Mouse (Mus musculus) heart, postnatal 36 days (tissue): ENCODE results near the gene Epb41l3. TPM values are rescaled to one million over a fixed set of nuclear protein-coding genes. Genes with fewer than 3 reads are reported as not detected.

Experiments
- DNase-seq, 2 experiments: peaks; one replicate each; pipeline ENCODE4 v3.0.0; 2021 to 2022
- intact Hi-C: fragments of 180-260 bp; cut with DNase I; formaldehyde crosslinking; loops from one replicate; pipeline ENCODE4 v1.15.1; 2025
- total RNA-seq, 2 experiments: library from RNA; stranded (reverse); gene quantifications; 2 replicates each; pipeline ENCODE4 v1.2.3; 2021

Gene Epb41l3
- total RNA-seq: 10 to 100 TPM; 13.2 to 15.6 TPM

DNA sequence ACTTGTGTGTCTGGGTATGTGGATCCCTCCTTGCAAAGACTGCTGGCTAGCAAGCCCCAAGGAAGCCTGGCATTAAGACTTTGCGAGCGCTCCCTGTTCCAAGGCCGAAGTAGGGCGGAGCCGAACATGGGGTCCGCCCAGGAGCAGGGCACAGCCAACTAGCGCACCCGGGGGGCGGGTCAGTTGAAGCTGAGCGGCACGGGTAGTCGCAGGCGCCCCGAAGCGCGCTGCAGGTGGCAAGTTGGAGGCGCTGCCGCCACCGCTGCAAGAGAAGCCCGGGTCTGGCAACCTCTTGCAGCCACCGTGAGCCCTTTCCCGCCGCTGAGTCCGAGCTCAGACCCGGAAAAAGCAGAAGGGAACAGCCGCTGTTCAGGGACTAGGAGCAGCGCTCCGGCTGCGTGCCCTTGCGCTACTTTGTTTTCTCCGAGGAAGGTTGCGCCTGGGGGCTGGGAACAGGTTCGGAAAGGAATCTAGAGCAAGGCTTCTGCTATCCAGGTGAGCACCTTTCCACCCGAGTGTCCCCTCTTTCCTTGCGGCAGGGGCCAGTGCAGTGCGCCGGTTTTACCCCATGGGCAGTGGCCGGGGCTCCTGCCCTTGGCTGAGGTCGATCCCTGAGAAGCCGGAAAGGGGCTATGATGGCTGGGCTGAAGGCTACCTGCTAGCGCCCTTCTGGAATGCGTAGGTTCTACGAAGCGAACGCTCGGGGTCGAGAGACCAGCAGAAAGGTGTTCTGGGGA lies at the start of gene Epb41l3:
Gene Epb41l3, plus strand, starts transcription at position 183 of the 737 bp plus-strand sequence.
- peak; percentile 59 to 62 for DNase-seq
- intact Hi-C loops: no loop called here

DNA sequence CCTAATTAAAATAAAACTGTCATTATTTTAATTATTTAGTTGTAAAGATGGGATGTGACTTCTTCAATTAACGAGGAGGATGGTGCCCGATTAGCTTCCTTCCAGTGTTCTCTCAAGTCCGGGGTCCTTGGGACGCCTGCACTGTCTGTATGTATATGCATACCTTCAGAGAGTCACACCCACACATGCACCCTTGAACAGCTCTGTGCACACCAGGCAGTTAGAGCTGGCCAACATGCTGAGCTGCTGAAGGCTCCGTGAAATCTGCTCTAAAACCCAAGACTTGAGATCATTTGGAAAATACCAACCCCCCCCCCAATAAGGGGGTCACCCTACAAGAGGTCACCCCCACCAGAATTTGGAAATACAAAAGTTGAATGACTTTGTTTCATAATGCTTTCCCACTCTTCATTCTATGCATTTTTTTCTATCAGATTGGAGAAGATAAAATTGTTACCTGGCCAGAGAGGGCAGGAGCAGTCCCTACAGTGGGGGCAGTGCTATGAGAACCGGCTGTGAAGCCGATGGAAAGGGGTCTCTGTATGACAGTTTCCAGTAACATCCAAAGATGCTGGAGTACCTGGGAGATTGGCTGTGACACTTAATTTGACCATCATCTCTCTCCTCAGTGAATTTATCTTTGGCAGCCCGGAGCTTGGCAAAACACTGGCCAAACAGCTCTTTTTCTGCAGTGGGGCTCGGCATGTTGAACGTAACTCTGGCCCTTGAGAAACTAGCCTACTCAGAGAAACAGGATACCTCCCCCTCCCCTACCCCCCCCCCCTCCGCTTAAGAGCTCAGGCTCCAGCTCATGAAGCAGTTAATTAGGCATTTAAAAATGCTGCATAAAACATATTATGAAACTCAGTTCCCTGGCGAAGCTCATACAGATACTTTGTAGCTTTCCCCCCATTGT lies 36.5 kb upstream of the Epb41l3 start:
- intact Hi-C loops: no loop called here
- DNase-seq: no peak

DNA sequence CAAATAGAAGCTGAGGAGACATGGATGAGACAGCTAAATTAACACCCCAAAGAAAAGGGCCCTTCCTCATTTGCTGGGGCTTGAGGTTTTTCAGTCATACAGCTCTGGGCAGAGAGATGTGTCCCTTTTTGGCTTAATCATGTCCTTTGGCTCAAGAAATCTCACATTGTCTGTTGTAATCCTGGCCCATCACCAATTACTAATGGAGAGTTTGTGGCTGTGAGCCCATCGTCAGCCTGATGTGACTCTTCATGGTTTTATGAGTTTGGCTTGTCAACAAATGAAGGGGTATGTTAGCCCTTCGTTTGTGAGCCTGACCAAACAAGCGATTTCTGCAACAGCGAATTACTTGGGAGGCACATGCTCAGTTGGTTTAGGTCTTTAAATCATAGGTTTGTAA lies 34.0 kb upstream of the Epb41l3 start:
- intact Hi-C loops: no loop called here
- peak in 1 of 2 experiments; percentile 1 for DNase-seq

DNA sequence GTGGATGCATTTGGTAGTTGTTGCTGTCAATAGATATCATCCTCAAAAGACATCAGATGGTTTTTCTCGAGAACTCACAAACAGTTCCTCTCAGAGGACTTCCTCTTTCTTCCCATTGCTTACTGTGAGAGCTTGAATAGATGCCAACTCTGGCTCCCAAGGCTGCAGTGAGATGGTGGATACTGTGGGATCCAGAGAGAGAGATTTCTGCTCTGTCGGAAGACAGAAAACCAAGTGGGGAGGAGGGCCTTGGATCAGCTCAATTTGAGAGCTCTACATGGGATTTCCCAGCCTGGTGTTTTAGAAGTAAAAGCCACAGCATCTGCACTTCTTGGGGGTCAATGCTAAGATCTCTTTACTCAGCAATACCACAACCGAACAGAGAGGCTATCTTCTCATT lies 26.7 kb upstream of the Epb41l3 start:
- intact Hi-C loops: no loop called here
- no peak for DNase-seq

DNA sequence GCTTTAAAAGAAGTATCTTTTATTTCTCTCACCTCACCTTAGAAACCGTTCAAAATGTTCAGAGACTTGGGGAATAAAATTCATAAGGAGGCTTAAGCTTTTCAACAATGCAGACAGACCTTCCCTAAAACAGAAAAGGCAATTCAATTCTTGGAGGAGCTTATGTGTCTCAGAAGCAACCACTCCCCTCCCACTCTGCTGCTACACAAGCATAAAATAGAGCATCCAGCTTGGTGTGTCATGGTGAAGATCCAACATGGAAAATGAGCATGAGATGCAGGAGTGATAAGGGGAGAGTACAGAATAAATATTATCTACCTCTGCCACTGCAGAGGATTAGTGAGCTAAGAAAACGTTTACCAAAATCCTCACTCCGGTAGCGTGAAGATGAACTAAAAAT lies 21.5 kb upstream of the Epb41l3 start:
- intact Hi-C loops: no loop called here

DNA sequence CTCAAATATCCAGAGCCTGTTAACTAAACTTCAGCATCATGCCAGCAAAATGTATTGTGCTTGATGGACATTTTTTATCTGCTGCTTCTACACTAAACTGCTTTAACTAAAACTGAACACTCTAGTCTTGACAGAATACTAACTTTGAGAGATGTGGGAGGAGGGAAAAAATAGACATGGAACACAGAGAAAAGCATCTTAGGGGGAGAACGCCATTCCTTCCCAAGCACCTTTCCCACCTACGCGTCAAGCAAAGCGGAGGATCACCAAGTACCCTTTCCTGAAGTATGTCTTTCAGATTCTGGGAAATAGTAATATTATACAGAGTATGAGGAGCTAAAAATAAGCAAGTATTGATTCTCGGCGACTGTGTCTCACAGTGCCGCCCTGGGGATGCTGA lies 15.7 kb upstream of the Epb41l3 start:
- no peak for DNase-seq
- intact Hi-C loops: no loop called here

More for the DNA sequence above, 21.5 kb upstream of the Epb41l3 start:
- DNase-seq: no peak

DNA sequence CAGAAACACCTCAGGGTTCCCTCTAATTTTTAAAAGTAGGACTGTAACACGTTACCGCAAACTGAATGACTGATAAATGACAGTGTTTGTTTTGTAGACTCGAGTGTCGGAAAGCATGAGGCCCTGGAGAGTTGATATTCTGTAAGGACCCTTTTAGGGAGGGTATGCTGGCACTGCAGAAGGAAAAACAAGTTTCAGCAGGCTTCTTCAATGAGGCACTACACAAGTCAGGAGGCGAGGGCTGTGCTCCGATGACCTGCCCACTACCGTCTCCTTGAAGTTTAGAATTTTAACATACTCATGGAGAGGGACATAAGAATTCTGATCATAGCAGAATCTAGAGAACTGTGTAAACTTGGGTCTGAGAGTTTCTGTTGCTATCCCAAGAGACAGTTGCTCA lies 15.1 kb upstream of the Epb41l3 start:
- intact Hi-C loops: no loop called here
- no peak for DNase-seq

DNA sequence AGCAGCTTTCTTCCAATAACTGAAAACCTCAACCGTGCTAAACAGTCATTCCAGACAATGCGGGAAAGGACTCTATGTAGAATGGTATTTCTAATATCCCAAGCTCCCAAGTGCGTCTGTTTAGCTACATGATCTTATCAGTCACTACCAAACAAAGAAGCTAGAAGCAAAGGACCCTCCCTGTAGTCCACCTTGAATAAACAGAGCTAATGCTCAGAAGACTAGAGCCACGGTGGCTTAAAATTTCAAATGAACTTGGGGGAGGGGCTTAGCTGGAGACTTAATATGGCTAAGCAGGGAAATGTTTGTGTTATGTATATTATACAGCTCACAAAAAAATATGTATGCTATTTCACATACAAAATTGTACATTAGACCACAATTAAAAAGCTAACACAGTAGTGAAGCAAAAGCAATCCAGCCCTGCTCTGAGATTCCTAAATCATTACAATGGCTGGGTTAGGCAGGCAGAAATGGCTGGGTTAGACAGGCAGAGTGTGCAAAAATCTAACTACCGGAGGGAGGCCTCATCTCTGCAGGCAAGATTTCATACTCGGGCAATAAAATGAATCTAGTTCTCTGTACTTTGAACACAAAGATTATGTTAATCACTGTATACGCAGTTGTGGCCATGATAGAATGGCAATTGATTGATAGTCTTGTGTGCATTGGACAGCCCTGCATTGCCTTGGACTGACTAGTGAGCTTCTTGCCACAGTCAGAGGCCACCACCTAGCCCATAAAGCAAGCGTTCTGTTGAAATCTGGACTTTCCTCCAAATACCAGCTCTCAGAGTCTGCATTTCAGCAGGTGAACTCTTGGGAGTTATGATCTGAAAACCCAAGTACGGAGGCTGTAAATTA lies 13.4 kb upstream of the Epb41l3 start:
- intact Hi-C loops: no loop called here
- no peak for DNase-seq

DNA sequence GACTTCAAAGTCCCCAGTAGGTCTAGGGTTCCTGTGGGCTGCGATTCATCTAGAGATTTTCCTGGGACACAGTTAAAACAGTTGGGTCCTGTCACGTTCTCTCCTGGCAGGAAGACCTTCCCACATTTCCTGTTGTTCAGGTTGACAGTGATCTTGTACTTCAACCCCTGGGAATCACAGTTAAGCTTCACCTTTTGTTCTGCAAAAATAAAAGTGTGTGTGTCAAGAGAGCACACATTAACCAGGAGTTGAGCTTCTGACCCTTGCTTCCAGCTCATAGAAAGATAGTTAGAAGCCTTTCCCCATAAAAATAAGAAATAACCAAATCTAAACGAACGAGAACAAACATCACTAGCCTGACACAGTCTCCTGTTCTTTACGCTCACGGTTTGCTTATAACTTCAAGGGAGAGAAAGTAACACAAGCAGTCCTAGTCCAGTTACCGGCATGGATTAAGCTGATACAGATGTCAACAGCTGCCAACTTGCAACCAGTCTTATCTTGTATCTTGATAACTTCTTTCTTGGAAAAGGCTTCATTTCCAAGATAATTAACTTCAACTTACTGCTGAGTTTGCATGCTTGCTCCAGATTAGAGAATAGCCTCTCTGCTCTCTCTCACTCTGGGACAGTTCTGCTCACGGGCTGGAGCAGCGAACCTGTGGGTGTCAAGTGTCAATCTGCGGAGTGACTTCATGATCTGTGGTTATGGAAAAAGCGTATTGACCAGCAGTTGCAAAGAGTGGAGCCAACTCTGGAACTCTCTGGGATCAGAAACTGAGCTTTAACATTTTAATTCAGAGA lies 7.3 kb upstream of the Epb41l3 start:
- intact Hi-C loops: no loop called here
- no peak for DNase-seq

DNA sequence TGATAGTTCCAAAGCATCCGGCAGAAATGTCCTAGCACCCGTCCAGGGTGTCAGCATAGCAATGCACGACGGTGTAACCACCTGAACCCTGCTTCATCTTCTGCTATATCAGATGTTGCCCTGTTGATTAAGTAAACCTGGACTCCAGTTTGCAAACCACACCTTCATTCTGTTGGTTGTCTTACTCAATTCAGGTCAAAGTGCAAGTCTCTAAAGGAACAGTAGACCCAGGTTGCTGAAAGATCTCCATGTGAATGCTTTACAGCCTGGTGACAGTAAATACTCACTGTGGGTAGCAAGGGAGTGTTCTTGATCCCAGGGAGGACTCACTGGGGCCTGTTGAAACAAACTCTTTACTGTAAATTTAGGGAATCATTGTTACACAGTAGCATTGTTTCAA lies 1.4 kb upstream of the Epb41l3 start:
- intact Hi-C loops: no loop called here
- no peak for DNase-seq

DNA sequence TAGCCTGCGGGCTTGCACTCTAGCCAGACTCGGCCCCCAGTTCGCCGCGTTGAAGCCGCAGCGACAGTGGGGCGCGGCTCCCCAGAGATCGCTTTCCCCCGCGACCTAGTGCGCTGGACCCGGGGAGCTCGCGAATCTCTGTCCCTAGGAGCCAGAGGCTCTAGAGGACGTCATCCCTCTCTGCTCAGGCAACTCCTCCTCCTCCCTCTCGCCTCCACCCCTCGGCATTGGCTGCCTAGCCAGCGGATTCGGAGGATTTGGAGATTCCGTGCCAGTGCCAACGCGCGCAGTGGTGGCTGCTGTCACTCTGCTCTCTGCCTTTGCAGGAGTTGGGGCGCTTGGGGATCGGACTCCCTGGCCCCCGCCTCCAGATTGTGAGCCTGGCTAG lies 749 bp downstream of the Epb41l3 start:
- intact Hi-C loops: no loop called here
- peak; percentile 22 to 24 for DNase-seq

DNA sequence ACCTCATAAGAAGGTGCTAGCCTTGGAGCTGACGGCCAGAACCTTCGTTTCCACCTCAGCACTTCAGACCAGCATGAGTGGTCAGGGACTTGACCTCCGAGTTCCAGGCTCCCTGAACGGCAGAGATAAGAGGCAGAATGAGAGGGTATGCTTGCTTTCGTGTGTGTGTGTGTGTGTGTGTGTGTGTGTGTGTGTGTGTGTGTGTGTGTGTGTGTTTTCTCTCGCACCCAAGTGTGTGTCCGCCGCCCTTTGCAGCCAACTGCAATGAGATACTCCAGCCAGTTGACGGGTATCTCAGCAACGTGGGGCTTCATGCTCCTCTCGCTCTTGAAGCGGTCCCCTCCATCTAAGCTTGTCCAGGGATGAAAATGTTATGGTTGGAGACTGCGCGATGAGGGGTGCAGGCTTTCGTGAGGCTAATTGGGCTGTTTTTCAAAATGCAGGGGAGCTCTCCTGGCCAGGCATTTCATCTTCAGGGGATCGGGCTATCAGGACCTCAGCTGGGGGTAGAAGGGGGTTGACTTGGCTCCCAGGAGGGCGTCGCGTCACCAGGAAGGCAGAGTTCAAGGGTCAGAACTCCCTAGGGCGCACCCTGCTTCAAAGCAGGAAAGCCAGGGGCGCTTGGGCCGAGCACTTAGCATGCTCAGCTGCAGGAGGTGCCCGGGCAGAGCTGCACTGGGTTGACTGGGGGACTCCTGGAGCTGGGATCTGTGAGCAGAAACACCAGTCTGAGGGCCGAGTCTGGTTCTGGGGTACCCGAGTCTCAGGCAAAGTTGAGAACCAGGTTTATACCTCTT lies 1.5 kb downstream of the Epb41l3 start:
- intact Hi-C loops: no loop called here

DNA sequence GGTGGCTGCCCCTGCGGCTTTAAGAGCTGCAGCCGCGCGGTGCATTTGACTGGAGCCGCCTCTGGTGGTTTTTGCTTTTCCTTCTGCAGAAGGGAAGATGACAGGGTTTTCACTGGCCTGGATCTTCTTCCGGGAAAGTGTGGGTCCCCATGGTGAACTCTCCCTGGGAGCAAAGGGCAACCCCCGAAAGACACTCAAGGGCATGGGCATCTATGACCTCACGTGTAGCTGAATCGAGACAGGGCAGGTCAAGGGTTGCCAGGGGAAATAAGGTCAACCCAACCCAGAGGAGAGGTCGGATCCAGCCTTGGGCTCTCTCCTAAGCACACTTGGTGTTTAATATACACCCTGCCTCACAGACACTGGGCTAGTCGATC lies 2.0 kb downstream of the Epb41l3 start:
- DNase-seq: no peak
- intact Hi-C loops: no loop called here

More for the DNA sequence above, 1.5 kb downstream of the Epb41l3 start:
- no peak for DNase-seq

DNA sequence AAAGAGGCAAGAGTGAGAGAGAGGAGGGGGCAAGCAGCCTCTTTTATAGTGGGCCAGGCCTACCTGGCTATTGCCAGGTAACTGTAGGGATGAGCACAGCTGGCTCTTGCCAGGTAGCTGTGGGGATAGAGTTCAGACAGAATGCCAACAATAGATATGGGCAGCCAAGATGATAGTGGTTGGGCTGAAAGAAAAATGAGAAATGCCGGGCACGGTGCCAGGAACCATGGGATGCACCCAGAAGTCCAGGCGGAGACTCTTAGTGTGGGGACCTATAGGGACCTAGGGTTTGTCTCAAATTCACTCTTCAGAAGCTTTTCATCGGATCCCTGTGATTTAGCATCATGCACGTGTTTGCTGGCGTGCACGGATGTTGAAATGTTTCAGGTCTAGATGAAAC lies 6.8 kb downstream of the Epb41l3 start:
- DNase-seq: no peak
- intact Hi-C loops: no loop called here

DNA sequence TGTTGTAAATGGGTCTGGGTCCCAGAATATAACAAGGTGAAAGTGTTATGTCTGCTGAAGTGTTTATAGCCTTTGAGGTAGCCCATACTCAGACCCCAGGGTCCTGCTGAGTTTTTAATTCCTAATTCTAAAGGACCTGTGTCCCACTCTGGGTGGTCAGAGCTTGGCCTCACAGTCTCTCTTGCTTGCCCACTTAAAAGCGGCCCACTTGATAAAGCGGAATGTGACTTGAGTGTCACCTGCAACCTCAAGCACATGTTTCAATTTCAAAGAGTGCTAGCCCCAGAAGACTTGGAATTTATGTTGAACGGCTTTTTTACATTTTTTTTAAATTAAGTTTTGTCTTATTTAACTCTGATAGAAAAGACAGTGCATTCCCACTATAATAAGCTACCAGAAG lies 16.1 kb downstream of the Epb41l3 start:
- intact Hi-C loops: no loop called here
- DNase-seq: no peak

DNA sequence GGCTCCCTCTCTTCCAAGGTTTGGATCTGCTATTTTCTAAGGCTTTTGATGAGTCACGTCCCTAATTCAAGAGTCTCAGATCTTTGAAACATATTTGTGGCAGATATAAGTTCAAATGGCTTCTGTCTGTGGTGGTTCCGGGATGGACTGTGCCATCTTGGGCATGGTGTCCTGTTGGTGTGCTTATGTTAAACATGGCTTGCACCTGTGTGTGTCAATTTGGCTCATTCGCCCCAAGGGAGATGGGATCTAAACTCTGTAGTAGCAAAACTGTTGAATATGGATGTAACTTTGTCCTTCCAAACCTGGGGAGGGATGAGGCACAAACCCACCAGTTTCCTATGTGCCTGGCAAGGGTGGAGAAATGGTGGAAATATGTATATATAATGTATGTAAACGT lies 21.6 kb downstream of the Epb41l3 start:
- DNase-seq: no peak
- intact Hi-C loops: no loop called here

DNA sequence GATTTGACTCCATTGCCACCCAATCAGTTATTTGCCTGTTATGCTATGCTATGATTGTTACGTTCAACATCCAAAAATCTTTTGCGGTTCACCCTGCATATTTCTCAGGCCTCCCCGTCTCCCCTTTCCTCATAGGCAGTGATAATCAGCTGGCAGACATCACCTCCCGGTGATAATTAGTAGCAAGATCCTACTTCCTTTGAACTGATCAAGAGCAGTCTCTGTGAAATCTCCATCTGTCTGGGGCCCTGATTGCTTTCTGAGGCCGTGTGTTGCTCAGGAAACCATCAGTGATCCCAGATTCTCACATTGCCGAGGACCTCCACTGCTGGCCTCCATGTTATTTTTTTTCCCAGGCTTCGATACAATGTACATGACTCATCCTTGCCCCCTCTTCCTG lies 22.5 kb downstream of the Epb41l3 start:
- no peak for DNase-seq
- intact Hi-C loops: no loop called here

DNA sequence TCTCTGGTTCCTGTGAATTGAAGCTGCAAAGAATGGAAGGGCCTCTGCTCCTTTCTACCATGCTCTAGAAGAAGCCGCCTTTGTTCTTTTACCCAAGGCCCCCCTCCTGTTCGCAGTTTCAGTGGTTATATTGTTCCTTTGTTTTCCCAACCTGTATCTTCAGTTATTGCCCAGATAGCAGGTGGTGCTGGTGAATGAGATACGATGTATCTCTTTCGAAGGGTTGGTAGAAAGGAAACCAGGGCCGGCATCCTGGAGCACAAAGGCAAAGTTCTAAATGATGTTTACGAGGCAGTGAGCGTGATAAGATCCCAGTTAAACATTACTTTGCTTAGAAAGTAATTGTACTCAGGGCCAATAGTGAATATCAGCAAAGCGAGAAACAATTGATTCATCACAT lies 27.8 kb downstream of the Epb41l3 start:
- no peak for DNase-seq
- intact Hi-C loops: loop anchor here (10.0 kb wide), 1 partner anchor 1239 kb away; no protein-coding TSS in a partner anchor
